8 mouse cellular contexts compared by ENCODE assay signal in genomic region chr7:18891872-18892599, GRCm38 (mm10). TPM values are rescaled to one million over a fixed set of nuclear protein-coding genes. Genes with fewer than 3 reads are reported as not detected.
DNase-seq lines count a peak whose midpoint lies in the region; ATAC-seq and TF ChIP-seq lines count a peak whose summit lies in the region.

No protein-coding gene starts in this region.

- DNase-seq in c-Kit-positive CD71-negative TER-119-negative erythroid progenitor cells, embryonic 14.5 days (ENCODE audit: low read depth) = peak; percentile 79
- peak; percentile 87 for DNase-seq in forebrain, embryonic 10.5 days (ENCODE audit: extremely low spot score, low spot score)
- peak; percentile 91 to 92 for DNase-seq in kidney, postnatal 25 days
- DNase-seq in liver, embryonic 14.5 days (ENCODE audit: low read depth in 3 of 3, low spot score in 3 of 3) = peak; percentile 44 to 49 (median 48)
- DNase-seq in stomach, postnatal 0 days (ENCODE audit: low spot score) = peak; percentile 92

- WGBS in forebrain, embryonic 10.5 days = 22% methylated on average over 33 of the region's 33 CpGs
- WGBS in heart, embryonic 15.5 days = 17% methylated on average over 33 of the region's 33 CpGs
- WGBS in liver, embryonic 14.5 days (ENCODE audit: insufficient replicate concordance) = 17% methylated on average over 33 of the region's 33 CpGs
- 22% methylated on average over 33 of the region's 33 CpGs for WGBS in neural tube, embryonic 12.5 days
- WGBS in stomach, postnatal 0 days = 20% methylated on average over 33 of the region's 33 CpGs

- ATAC-seq in CD4-positive, CD25-positive, alpha-beta regulatory T cell, adult 4 months = peak; percentile 96
- ATAC-seq in heart, embryonic 15.5 days (replicated peaks; ENCODE audit: insufficient number of reproducible peaks, insufficient read depth, low FRiP score, low read depth) = peak; percentile 68
- ATAC-seq in liver, embryonic 14.5 days (ENCODE audit: insufficient read depth) = peak; percentile 40; the same call in 1 of the 2 replicates
- ATAC-seq in neural tube, embryonic 12.5 days (ENCODE audit: low FRiP score, low read depth) = peak; percentile 52
- peak; percentile 63 for ATAC-seq in stomach, postnatal 0 days (ENCODE audit: low FRiP score, low TSS enrichment)

- TF ChIP-seq EP300 in liver, embryonic 14.5 days (IDR thresholded peaks at IDR 0.05; ENCODE audit: low read depth) = no peak
- TF ChIP-seq EP300 in stomach, postnatal 0 days (optimal IDR thresholded peaks at IDR 0.05) = no peak

- peak; percentile 96 for TF ChIP-seq CTCF in liver, embryonic 14.5 days (IDR thresholded peaks at IDR 0.05; ENCODE audit: low read depth)
- peak; percentile 96 for TF ChIP-seq CTCF in stomach, postnatal 0 days (IDR thresholded peaks at IDR 0.05; ENCODE audit: low read depth)

- H3K9me3 ChIP-seq in forebrain, embryonic 10.5 days = no peaks in the 10 kb centered on the region
- no peaks in the 10 kb centered on the region for H3K9me3 ChIP-seq in heart, embryonic 15.5 days (replicated peaks)
- no peaks in the 10 kb centered on the region for H3K9me3 ChIP-seq in liver, embryonic 14.5 days (ENCODE audit: control insufficient read depth, low read length)
- no peaks in the 10 kb centered on the region for H3K9me3 ChIP-seq in neural tube, embryonic 12.5 days
- no peaks in the 10 kb centered on the region for H3K9me3 ChIP-seq in stomach, postnatal 0 days (ENCODE audit: control insufficient read depth, low read length)

- peaks cover 4% of the 10 kb centered on the region; the same call in 1 of the 2 replicates for H3K36me3 ChIP-seq in forebrain, embryonic 10.5 days (replicated peaks)
- H3K36me3 ChIP-seq in heart, embryonic 15.5 days = no peaks in the 10 kb centered on the region
- no peaks in the 10 kb centered on the region for H3K36me3 ChIP-seq in liver, embryonic 14.5 days (replicated peaks; ENCODE audit: control insufficient read depth, insufficient read depth, low read depth)
- H3K36me3 ChIP-seq in neural tube, embryonic 12.5 days = peaks cover 3% of the 10 kb centered on the region; the same call in 1 of the 2 replicates
- H3K36me3 ChIP-seq in stomach, postnatal 0 days (ENCODE audit: control insufficient read depth, insufficient read depth, low read length) = no peaks in the 10 kb centered on the region

- H3K9ac ChIP-seq in heart, embryonic 15.5 days = peak overlapping the region; percentile 51; the same call in 1 of the 2 replicates
- H3K9ac ChIP-seq in liver, embryonic 14.5 days (replicated peaks) = no peak overlapping the region
- H3K9ac ChIP-seq in neural tube, embryonic 12.5 days = peak overlapping the region; percentile 54
- 0 out of 2 replicates have a peak overlapping the region, but pooled peaks have one; percentile 45 for H3K9ac ChIP-seq in stomach, postnatal 0 days (ENCODE audit: low read length)

- peaks cover 28% of the 10 kb centered on the region for H3K4me1 ChIP-seq in forebrain, embryonic 10.5 days
- peaks cover 21% of the 10 kb centered on the region for H3K4me1 ChIP-seq in heart, embryonic 15.5 days (replicated peaks)
- peaks cover 0 to 2% of the 10 kb centered on the region in 2 experiments; a peak in 2 of 4 replicates for H3K4me1 ChIP-seq in liver, embryonic 14.5 days (replicated peaks; ENCODE audit: control insufficient read depth in 2 of 2, insufficient read depth in 2 of 2, low read length in 1 of 2)
- H3K4me1 ChIP-seq in neural tube, embryonic 12.5 days = peaks cover 19% of the 10 kb centered on the region
- no peaks in the 10 kb centered on the region for H3K4me1 ChIP-seq in stomach, postnatal 0 days (replicated peaks; ENCODE audit: control insufficient read depth, insufficient read depth)

- peak overlapping the region; percentile 54 for H3K4me3 ChIP-seq in forebrain, embryonic 10.5 days
- peak overlapping the region; percentile 48 for H3K4me3 ChIP-seq in heart, embryonic 15.5 days
- H3K4me3 ChIP-seq in liver, embryonic 14.5 days (ENCODE audit: insufficient read depth in 1 of 2, low read depth in 2 of 2, low read length in 2 of 2) = peak overlapping the region in 1 of 2 experiments; percentile 38; a peak in 2 of 4 replicates
- H3K4me3 ChIP-seq in neural tube, embryonic 12.5 days = peak overlapping the region; percentile 40
- peak overlapping the region; percentile 40 for H3K4me3 ChIP-seq in stomach, postnatal 0 days (ENCODE audit: low read depth, low read length)

- peak overlapping the region; percentile 72 for H3K27ac ChIP-seq in forebrain, embryonic 10.5 days
- no peak overlapping the region for H3K27ac ChIP-seq in heart, embryonic 15.5 days
- no peak overlapping the region for H3K27ac ChIP-seq in liver, embryonic 14.5 days
- H3K27ac ChIP-seq in neural tube, embryonic 12.5 days = no peak overlapping the region
- no peak overlapping the region for H3K27ac ChIP-seq in stomach, postnatal 0 days (replicated peaks)

- H3K4me2 ChIP-seq in heart, embryonic 15.5 days = peak overlapping the region; percentile 83
- H3K4me2 ChIP-seq in liver, embryonic 14.5 days (ENCODE audit: low read depth) = peak overlapping the region; percentile 50
- H3K4me2 ChIP-seq in neural tube, embryonic 12.5 days (replicated peaks) = peak overlapping the region; percentile 76
- H3K4me2 ChIP-seq in stomach, postnatal 0 days (replicated peaks; ENCODE audit: low read depth) = peak overlapping the region; percentile 87

- peaks cover 34% of the 10 kb centered on the region for H3K27me3 ChIP-seq in forebrain, embryonic 10.5 days (ENCODE audit: poor library complexity, severe bottlenecking)
- H3K27me3 ChIP-seq in heart, embryonic 15.5 days = peaks cover 15% of the 10 kb centered on the region
- H3K27me3 ChIP-seq in liver, embryonic 14.5 days (ENCODE audit: control insufficient read depth, insufficient read depth, low read length) = peaks cover 14% of the 10 kb centered on the region
- H3K27me3 ChIP-seq in neural tube, embryonic 12.5 days (replicated peaks) = peaks cover 14% of the 10 kb centered on the region
- no peaks in the 10 kb centered on the region for H3K27me3 ChIP-seq in stomach, postnatal 0 days (ENCODE audit: control insufficient read depth, insufficient read depth, low read length)

RNA-seq across cellular contexts. Expression of gene Ccdc61, which starts 18.2 kb away (rescaled TPM):
- polyA plus RNA-seq in CD4-positive, CD25-positive, alpha-beta regulatory T cell, adult 4 months (2017; shearing (Covaris generic)) = 1 to 10 TPM; 7.6 to 8.9 TPM
- polyA plus RNA-seq in forebrain, embryonic 10.5 days (2016; fragmentation: Nextera tagmentation; extraction: Ambion mirVana) = 30.0 and 31.0 TPM in 2 replicates
- 20.6 and 26.8 TPM in 2 replicates for polyA plus RNA-seq in heart, embryonic 15.5 days (2015; fragmentation: Nextera tagmentation; extraction: Ambion mirVana)
- 6.5 and 10.0 TPM in 2 replicates for polyA plus RNA-seq in liver, embryonic 14.5 days (2012; rRNA removed)
- polyA plus RNA-seq in liver, embryonic 14.5 days (2014; fragmentation: Nextera tagmentation; extraction: Ambion mirVana) = 5.5 and 6.7 TPM in 2 replicates
- 32.9 and 34.0 TPM in 2 replicates for polyA plus RNA-seq in neural tube, embryonic 12.5 days (2016; fragmentation: Nextera tagmentation; extraction: Ambion mirVana)
- 15.4 and 19.1 TPM in 2 replicates for polyA plus RNA-seq in stomach, postnatal 0 days (2015; fragmentation: Nextera tagmentation; extraction: Ambion mirVana)

RNA-seq across cellular contexts. Expression of gene Pglyrp1, which starts 20.9 kb away (rescaled TPM):
- polyA plus RNA-seq in CD4-positive, CD25-positive, alpha-beta regulatory T cell, adult 4 months (2017; shearing (Covaris generic)) = 100 to 1,000 TPM; 246 to 259 TPM
- 0.93 and 1.0 TPM in 2 replicates for polyA plus RNA-seq in forebrain, embryonic 10.5 days (2016; fragmentation: Nextera tagmentation; extraction: Ambion mirVana)
- polyA plus RNA-seq in heart, embryonic 15.5 days (2015; fragmentation: Nextera tagmentation; extraction: Ambion mirVana) = 1.6 and 3.0 TPM in 2 replicates
- 10.5 and 15.1 TPM in 2 replicates for polyA plus RNA-seq in liver, embryonic 14.5 days (2012; rRNA removed)
- 23.2 and 32.0 TPM in 2 replicates for polyA plus RNA-seq in liver, embryonic 14.5 days (2014; fragmentation: Nextera tagmentation; extraction: Ambion mirVana)
- 3.9 and 4.7 TPM in 2 replicates for polyA plus RNA-seq in neural tube, embryonic 12.5 days (2016; fragmentation: Nextera tagmentation; extraction: Ambion mirVana)
- polyA plus RNA-seq in stomach, postnatal 0 days (2015; fragmentation: Nextera tagmentation; extraction: Ambion mirVana) = 103 and 110 TPM in 2 replicates

RNA-seq across cellular contexts. Expression of gene Nova2, which starts 33.7 kb away (rescaled TPM):
- not detected for polyA plus RNA-seq in CD4-positive, CD25-positive, alpha-beta regulatory T cell, adult 4 months (2017; shearing (Covaris generic))
- polyA plus RNA-seq in forebrain, embryonic 10.5 days (2016; fragmentation: Nextera tagmentation; extraction: Ambion mirVana) = 2.2 and 2.9 TPM in 2 replicates
- polyA plus RNA-seq in heart, embryonic 15.5 days (2015; fragmentation: Nextera tagmentation; extraction: Ambion mirVana) = 0.53 and 0.79 TPM in 2 replicates
- polyA plus RNA-seq in liver, embryonic 14.5 days (2012; rRNA removed) = 0.11 TPM in 2 replicates
- 0.03 and 0.05 TPM in 2 replicates for polyA plus RNA-seq in liver, embryonic 14.5 days (2014; fragmentation: Nextera tagmentation; extraction: Ambion mirVana)
- polyA plus RNA-seq in neural tube, embryonic 12.5 days (2016; fragmentation: Nextera tagmentation; extraction: Ambion mirVana) = 12.1 and 12.6 TPM in 2 replicates
- 0.18 and 0.22 TPM in 2 replicates for polyA plus RNA-seq in stomach, postnatal 0 days (2015; fragmentation: Nextera tagmentation; extraction: Ambion mirVana)

RNA-seq across cellular contexts. Expression of gene Mill2, which starts 52.3 kb away (rescaled TPM):
- polyA plus RNA-seq in CD4-positive, CD25-positive, alpha-beta regulatory T cell, adult 4 months (2017; shearing (Covaris generic)) = under 1 TPM in 1 of 2 experiments, not detected in 1; 0.22 TPM
- not detected in 2 replicates for polyA plus RNA-seq in forebrain, embryonic 10.5 days (2016; fragmentation: Nextera tagmentation; extraction: Ambion mirVana)
- polyA plus RNA-seq in heart, embryonic 15.5 days (2015; fragmentation: Nextera tagmentation; extraction: Ambion mirVana) = 0.54 and 0.56 TPM in 2 replicates
- 0.16 and 0.18 TPM in 2 replicates for polyA plus RNA-seq in liver, embryonic 14.5 days (2012; rRNA removed)
- polyA plus RNA-seq in liver, embryonic 14.5 days (2014; fragmentation: Nextera tagmentation; extraction: Ambion mirVana) = 0.09 and 0.19 TPM in 2 replicates
- 0.10 and 0.34 TPM in 2 replicates for polyA plus RNA-seq in neural tube, embryonic 12.5 days (2016; fragmentation: Nextera tagmentation; extraction: Ambion mirVana)
- 1.3 and 1.4 TPM in 2 replicates for polyA plus RNA-seq in stomach, postnatal 0 days (2015; fragmentation: Nextera tagmentation; extraction: Ambion mirVana)

Comparison
In these comparisons a context has a peak if more than half of its experiments do, and no peak if none do; other contexts are left out.
1. ATAC-seq: peak in every context shown above with its lines; median percentile 96 in CD4-positive, CD25-positive, alpha-beta regulatory T cell, adult 4 months; 68 in heart, embryonic 15.5 days; 63 in stomach, postnatal 0 days; 52 in neural tube, embryonic 12.5 days; 40 in liver, embryonic 14.5 days.